Mouse (Mus musculus) neural tube, embryonic 14.5 days (tissue): ENCODE data around the gene Krtap10-10. TPM values are rescaled to one million over a fixed set of nuclear protein-coding genes. Genes with fewer than 3 reads are reported as not detected.

ENCODE experiments used
- ATAC-seq: fragments of 200-750 bp; cut with Nextera tagmentation; 2 replicates; pipeline ENCODE4 v1.8.0; 2017; ENCODE audit warnings: low read depth, mild to moderate bottlenecking, moderate TSS enrichment, moderate library complexity
- H3K27ac ChIP-seq: fragments of 300-500 bp; sonication (generic); 2 replicates; pipeline ENCODE4 v1.5.1; 2014; ENCODE audit warnings: low read depth, mild to moderate bottlenecking, control low read depth, low read length, moderate library complexity, mixed read lengths
- H3K27me3 ChIP-seq: fragments of 300-500 bp; sonication (generic); 2 replicates; pipeline ENCODE4 v1.6.1; 2014; ENCODE audit warnings: low read length; ENCODE audit not compliant: control insufficient read depth, insufficient read depth
- H3K36me3 ChIP-seq: fragments of 300-500 bp; sonication (generic); 2 replicates; pipeline ENCODE4 v1.6.1; 2014; ENCODE audit warnings: low read length, mixed read lengths; ENCODE audit not compliant: control insufficient read depth, insufficient read depth
- H3K4me1 ChIP-seq: fragments of 300-500 bp; sonication (generic); 2 replicates; pipeline ENCODE4 v1.6.1; 2014; ENCODE audit warnings: low read length; ENCODE audit not compliant: control insufficient read depth, insufficient read depth
- H3K4me2 ChIP-seq: fragments of 300-500 bp; sonication (generic); 2 replicates; pipeline ENCODE4 v1.6.1; 2014; ENCODE audit warnings: mild to moderate bottlenecking, low read depth, low read length, control low read depth
- H3K4me3 ChIP-seq: fragments of 300-500 bp; sonication (generic); 2 replicates; pipeline ENCODE4 v1.5.1; 2014; ENCODE audit warnings: low read depth, low read length, control low read depth, mixed read lengths
- H3K9ac ChIP-seq: fragments of 300-500 bp; sonication (generic); replicated peaks from 2 replicates; pipeline ENCODE4 v1.6.1; 2014; ENCODE audit warnings: low read depth, mild to moderate bottlenecking, control low read depth, low read length, mixed read lengths
- H3K9me3 ChIP-seq: fragments of 300-500 bp; sonication (generic); 2 replicates; pipeline ENCODE4 v1.6.1; 2016; ENCODE audit warnings: low read length; ENCODE audit not compliant: control insufficient read depth
- WGBS: fragments of 180-500 bp; shearing (Covaris S2); extraction: QIAGEN DNeasy Blood & Tissue Kit; methylation state at CpG from one replicate; pipeline ENCODE4 v1.1.7; 2014; 5-methylcytosine and 5-hydroxymethylcytosine counted together
- polyA plus RNA-seq: library from polyadenylated mRNA; unstranded; fragments of >200 nt; fragmentation: Nextera tagmentation; extraction: Ambion mirVana; gene quantifications from 2 replicates; pipeline ENCODE4 v1.2.1, GENCODE M21; 2014

The Krtap10-10 gene
- polyA plus RNA-seq, 1 experiment from 2014 or later = not detected

- Histone ChIP-seq H3K27me3 (no peaks in the 10 kb centered on the region), H3K9ac (no peak within 1 kb of the TSS), H3K27ac (no peak within 1 kb of the TSS), H3K36me3 (no peaks in the 10 kb centered on the region), H3K9me3 (no peaks in the 10 kb centered on the region), H3K4me3 (no peak within 1 kb of the TSS), H3K4me1 (no peaks in the 10 kb centered on the region), H3K4me2 (no peak within 1 kb of the TSS)
- 59% methylated on average over 4 of the region's 4 CpGs for WGBS
- ATAC-seq = no peak
These were observed 21.4 kb upstream of the Krtap10-10 start, which contains the start of gene Gm2696 for GRCm38 (mm10) chr10:77814382-77814781. Gene Gm2696 (plus strand): TSS chr10:77814682.

GRCm38 (mm10) chr10:77815514-77815913 lies 20.2 kb upstream of the Krtap10-10 start:
- no peaks in the 10 kb centered on the region for H3K9me3 ChIP-seq
- WGBS = 36% methylated on average over 5 of the region's 5 CpGs
- H3K4me1 ChIP-seq = no peaks in the 10 kb centered on the region
- no peak overlapping the region for H3K4me2 ChIP-seq
- no peak overlapping the region for H3K27ac ChIP-seq
- H3K9ac ChIP-seq = no peak overlapping the region
- H3K36me3 ChIP-seq = no peaks in the 10 kb centered on the region
- no peak for ATAC-seq
- H3K27me3 ChIP-seq = no peaks in the 10 kb centered on the region
- H3K4me3 ChIP-seq = no peak overlapping the region

- H3K4me2 ChIP-seq = no peak overlapping the region
- H3K27ac ChIP-seq = no peak overlapping the region
- no peaks in the 10 kb centered on the region for H3K9me3 ChIP-seq
- WGBS = over 99% methylated on average over 4 of the region's 4 CpGs
- no peaks in the 10 kb centered on the region for H3K36me3 ChIP-seq
- no peaks in the 10 kb centered on the region for H3K4me1 ChIP-seq
- no peaks in the 10 kb centered on the region for H3K27me3 ChIP-seq
- H3K9ac ChIP-seq = no peak overlapping the region
- no peak overlapping the region for H3K4me3 ChIP-seq
- no peak for ATAC-seq
These were observed 17.2 kb upstream of the Krtap10-10 start for GRCm38 (mm10) chr10:77818523-77818922.

DNA sequence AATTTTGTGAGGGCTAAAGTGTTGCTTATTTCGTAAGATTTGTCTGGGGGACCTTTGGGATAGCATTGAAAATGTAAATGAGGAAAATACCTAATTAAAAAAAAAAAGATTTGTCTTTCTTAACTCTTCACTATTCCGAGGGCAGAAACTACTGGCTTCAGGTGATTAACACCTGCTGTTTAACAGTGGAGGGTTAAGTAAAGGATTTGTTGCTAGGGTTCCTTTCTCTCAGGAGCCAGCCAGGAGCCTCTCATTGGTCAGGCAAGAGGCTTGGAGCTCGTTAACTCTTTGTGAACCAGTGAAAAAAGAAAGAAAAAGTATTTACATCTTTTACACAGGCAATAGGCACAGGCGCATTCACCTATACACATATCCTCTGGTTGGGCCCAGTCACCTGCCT lies 16.5 kb upstream of the Krtap10-10 start:
- Histone ChIP-seq H3K4me2 (no peak overlapping the region), H3K4me3 (no peak overlapping the region), H3K9me3 (no peaks in the 10 kb centered on the region), H3K36me3 (no peaks in the 10 kb centered on the region), H3K27me3 (no peaks in the 10 kb centered on the region), H3K27ac (no peak overlapping the region), H3K9ac (no peak overlapping the region), H3K4me1 (no peaks in the 10 kb centered on the region)
- WGBS = 44% methylated on average over 4 of the region's 4 CpGs
- no peak for ATAC-seq

DNA sequence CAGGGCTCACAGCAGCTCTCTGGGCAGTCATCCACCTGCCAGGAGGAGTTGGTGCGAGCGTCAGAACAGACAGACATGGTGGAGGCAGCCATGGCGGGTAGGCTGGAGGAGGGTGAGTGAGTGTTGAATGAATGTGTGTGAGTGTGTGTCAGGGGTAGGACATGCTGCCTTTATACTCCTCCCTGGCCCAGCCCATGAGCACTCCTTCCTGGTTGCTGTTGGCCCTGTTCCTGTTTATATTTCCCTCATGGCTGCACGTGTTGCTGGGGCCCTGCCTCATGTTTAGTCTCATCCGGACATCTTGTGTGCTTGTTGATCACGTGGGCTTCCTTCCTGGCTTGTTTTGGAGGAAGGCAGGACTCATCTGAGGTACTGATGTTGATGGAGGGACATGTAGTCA lies 8.8 kb upstream of the Krtap10-10 start, which contains the start of gene Krtap10-4:
Gene Krtap10-4, minus strand, starts transcription at position 145 of the 400 bp plus-strand sequence.
- no peaks in the 10 kb centered on the region for H3K36me3 ChIP-seq
- no peaks in the 10 kb centered on the region for H3K4me1 ChIP-seq
- no peaks in the 10 kb centered on the region for H3K27me3 ChIP-seq
- no peak within 1 kb of the TSS for H3K27ac ChIP-seq
- no peak within 1 kb of the TSS for H3K4me3 ChIP-seq
- WGBS = 80% methylated on average over 6 of the region's 6 CpGs
- no peak for ATAC-seq
- no peak within 1 kb of the TSS for H3K4me2 ChIP-seq
- H3K9me3 ChIP-seq = no peaks in the 10 kb centered on the region
- no peak within 1 kb of the TSS for H3K9ac ChIP-seq

- H3K9me3 ChIP-seq = no peaks in the 10 kb centered on the region
- H3K9ac ChIP-seq = no peak overlapping the region
- WGBS = 76% methylated on average over 6 of the region's 6 CpGs
- H3K4me2 ChIP-seq = no peak overlapping the region
- no peak overlapping the region for H3K4me3 ChIP-seq
- ATAC-seq = no peak
- H3K27ac ChIP-seq = no peak overlapping the region
- H3K27me3 ChIP-seq = no peaks in the 10 kb centered on the region
- H3K36me3 ChIP-seq = no peaks in the 10 kb centered on the region
- no peaks in the 10 kb centered on the region for H3K4me1 ChIP-seq
These were observed 3.3 kb downstream of the Krtap10-10 start for GRCm38 (mm10) chr10:77839006-77839405.

DNA sequence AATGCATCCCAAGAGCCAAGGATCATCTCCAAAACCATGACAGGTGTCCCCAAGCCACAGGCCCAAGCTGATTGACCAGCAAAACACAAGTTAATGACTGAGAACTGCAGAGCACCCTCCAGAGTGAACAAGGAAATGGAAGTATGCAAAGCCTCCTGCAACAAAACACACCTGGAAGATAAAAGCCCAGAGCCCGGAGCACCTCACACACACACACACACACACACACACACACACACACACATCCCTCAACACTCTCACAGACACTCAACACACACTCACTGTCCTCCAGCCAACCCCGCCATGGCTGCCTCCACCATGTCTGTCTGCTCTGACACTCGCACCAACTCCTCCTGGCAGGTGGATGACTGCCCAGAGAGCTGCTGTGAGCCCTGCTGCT lies 10.8 kb downstream of the Krtap10-10 start, which contains the start of gene Gm36176:
Gene Gm36176, plus strand, starts transcription at position 301 of the 400 bp plus-strand sequence.
- Histone ChIP-seq H3K4me2 (no peak within 1 kb of the TSS), H3K9ac (no peak within 1 kb of the TSS), H3K27ac (no peak within 1 kb of the TSS), H3K4me3 (no peak within 1 kb of the TSS), H3K27me3 (no peaks in the 10 kb centered on the region), H3K36me3 (no peaks in the 10 kb centered on the region), H3K9me3 (no peaks in the 10 kb centered on the region), H3K4me1 (no peaks in the 10 kb centered on the region)
- ATAC-seq = no peak
- 94% methylated on average over 3 of the region's 3 CpGs for WGBS

DNA sequence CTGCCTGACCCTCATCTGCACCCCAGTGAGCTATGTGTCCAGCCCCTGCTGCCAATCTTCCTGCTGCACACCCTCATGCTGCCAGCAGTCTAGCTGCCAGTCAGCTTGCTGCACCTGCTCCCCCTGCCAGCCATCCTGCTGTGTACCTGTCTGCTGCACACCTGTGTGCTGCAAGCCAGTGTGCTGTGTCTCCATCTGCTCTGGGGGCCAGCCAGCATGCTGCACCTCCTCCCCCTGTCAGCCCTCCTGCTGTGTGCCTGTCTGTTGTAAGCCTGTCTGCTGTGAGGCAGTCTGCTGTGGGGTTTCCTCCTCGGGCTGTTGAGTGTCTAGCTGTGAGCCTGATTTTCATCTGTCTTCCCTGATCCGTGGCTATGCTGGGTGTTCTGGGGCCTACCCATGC lies 11.2 kb downstream of the Krtap10-10 start:
- no peak overlapping the region for H3K27ac ChIP-seq
- no peaks in the 10 kb centered on the region for H3K9me3 ChIP-seq
- H3K27me3 ChIP-seq = no peaks in the 10 kb centered on the region
- no peak overlapping the region for H3K9ac ChIP-seq
- no peak overlapping the region for H3K4me3 ChIP-seq
- H3K36me3 ChIP-seq = no peaks in the 10 kb centered on the region
- ATAC-seq = no peak
- no peaks in the 10 kb centered on the region for H3K4me1 ChIP-seq
- no peak overlapping the region for H3K4me2 ChIP-seq
- WGBS = 24% methylated on average over 2 of the region's 2 CpGs

- 92% methylated on average over 2 of the region's 2 CpGs for WGBS
- no peak for ATAC-seq
These were observed 11.8 kb downstream of the Krtap10-10 start for GRCm38 (mm10) chr10:77847538-77847937.

More at GRCm38 (mm10) chr10:77847538-77847937, 11.8 kb downstream of the Krtap10-10 start:
- Histone ChIP-seq H3K27ac (no peak overlapping the region), H3K27me3 (no peaks in the 10 kb centered on the region), H3K4me1 (no peaks in the 10 kb centered on the region), H3K9ac (no peak overlapping the region), H3K4me3 (no peak overlapping the region), H3K9me3 (no peaks in the 10 kb centered on the region), H3K4me2 (no peak overlapping the region), H3K36me3 (no peaks in the 10 kb centered on the region)
